Mouse (Mus musculus) 416B (cell line): ENCODE measurements around the gene Xk.
"Not testable (repeated sequence)": the region's sequence is repeated elsewhere in the genome, so short reads cannot be mapped to it uniquely, and the experiment has no call there.

Experiments
- DNase-seq: peaks from one replicate; pipeline ENCODE4 v3.0.0; 2011; ENCODE audit warnings: low read depth

Xk gene

GRCm38 (mm10) chrX:9272460-9273361, at the start of gene Xk:
Gene Xk (plus strand): TSS chrX:9272756.
- peak; percentile 80 for DNase-seq

- DNase-seq = no peak
Measured at GRCm38 (mm10) chrX:9227105-9227504, 45.5 kb upstream of the Xk start.

- no peak for DNase-seq
Measured at GRCm38 (mm10) chrX:9240737-9241591, 31.6 kb upstream of the Xk start.

GRCm38 (mm10) chrX:9243381-9243864, 29.1 kb upstream of the Xk start:
- peak; percentile 17 for DNase-seq

- peak; percentile 45 for DNase-seq
Measured at GRCm38 (mm10) chrX:9244603-9245336, 27.8 kb upstream of the Xk start.

- no peak for DNase-seq
Measured at GRCm38 (mm10) chrX:9248911-9249310, 23.6 kb upstream of the Xk start.

GRCm38 (mm10) chrX:9253990-9254389, 18.6 kb upstream of the Xk start:
- no peak for DNase-seq

- DNase-seq = no peak
Measured at GRCm38 (mm10) chrX:9254901-9255300, 17.7 kb upstream of the Xk start.

- DNase-seq = no peak
Measured at GRCm38 (mm10) chrX:9256766-9257165, 15.8 kb upstream of the Xk start, which contains the start of gene Gm14862. Gene Gm14862 (minus strand): TSS chrX:9256899.

GRCm38 (mm10) chrX:9257831-9258230, 14.7 kb upstream of the Xk start:
- no peak for DNase-seq

GRCm38 (mm10) chrX:9259267-9259666, 13.3 kb upstream of the Xk start:
- DNase-seq = peak; percentile 6

- DNase-seq = no peak
Measured at GRCm38 (mm10) chrX:9271112-9271511, 1.4 kb upstream of the Xk start.

- no peak for DNase-seq
Measured at GRCm38 (mm10) chrX:9271947-9272459, 553 bp upstream of the Xk start.

- DNase-seq = peak; percentile 18
Measured at GRCm38 (mm10) chrX:9273377-9274002, 934 bp downstream of the Xk start.

- no peak for DNase-seq
Measured at GRCm38 (mm10) chrX:9274321-9274720, 1.8 kb downstream of the Xk start.

GRCm38 (mm10) chrX:9283464-9283863, 10.9 kb downstream of the Xk start, which contains the start of gene H2al1m:
Gene H2al1m (plus strand): TSS chrX:9283764.
- not testable (repeated sequence) for DNase-seq

- not testable (repeated sequence) for DNase-seq
Measured at GRCm38 (mm10) chrX:9293140-9293829, 20.7 kb downstream of the Xk start.

- DNase-seq = peak; percentile 23
Measured at GRCm38 (mm10) chrX:9298413-9298864, 25.9 kb downstream of the Xk start.

- DNase-seq = peak; percentile 77
Measured at GRCm38 (mm10) chrX:9302791-9303190, 30.2 kb downstream of the Xk start.

- no peak for DNase-seq
Measured at GRCm38 (mm10) chrX:9303455-9303854, 30.9 kb downstream of the Xk start.
